Mouse (Mus musculus): ENCODE measurements around the gene Creld1. TPM values are rescaled to one million over a fixed set of nuclear protein-coding genes. Genes with fewer than 3 reads are reported as not detected.
A peak's percentile ranks its signal among the peaks of the same experiment; 100 is the strongest.

Creld1 gene
- 33.6 and 41.1 TPM in 2 replicates for polyA plus RNA-seq (2014; fragmentation: Nextera tagmentation; extraction: Ambion mirVana)

DNA sequence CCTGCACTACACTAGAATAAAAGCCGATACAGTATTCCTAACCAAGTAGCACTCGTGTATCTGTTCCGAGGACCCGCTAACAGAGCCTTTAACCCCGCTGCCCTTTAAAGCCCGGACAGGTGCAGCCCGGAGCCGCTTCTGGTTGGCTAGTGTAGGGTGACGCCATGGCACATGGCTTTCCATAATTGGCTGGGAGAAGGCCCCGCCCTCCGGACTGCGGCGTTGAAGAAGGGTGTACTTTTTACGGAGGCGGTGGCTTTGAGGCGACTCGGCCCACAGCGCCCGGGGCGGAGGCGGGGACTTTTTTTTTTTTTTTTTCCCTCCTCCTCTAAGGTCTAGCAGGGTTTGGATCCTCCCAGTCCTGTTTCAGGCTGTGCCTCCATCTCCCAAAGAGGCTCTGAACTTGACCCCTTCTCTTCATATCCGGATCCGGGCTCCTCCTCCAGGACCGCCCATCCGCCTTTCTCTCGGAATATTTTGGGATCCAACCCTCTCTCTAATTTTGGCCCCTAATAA is at the start of gene Creld1:
Creld1 (plus strand) TSS at position 198 of the 516 bp plus-strand sequence.
- Histone ChIP-seq H3K36me3 (ENCODE audit: control insufficient read depth, insufficient read depth, low read length) (no peaks in the 10 kb centered on the region), H3K27me3 (ENCODE audit: control insufficient read depth, insufficient read depth, low read length) (no peaks in the 10 kb centered on the region), H3K4me1 (ENCODE audit: control insufficient read depth, insufficient read depth, low read length) (peaks cover 14% of the 10 kb centered on the region), H3K4me3 (ENCODE audit: low read depth, low read length) (peak within 1 kb of the TSS; percentile 55), H3K9me3 (ENCODE audit: control insufficient read depth, low read length) (no peaks in the 10 kb centered on the region), H3K4me2 (ENCODE audit: low read depth) (peak within 1 kb of the TSS; percentile 83), H3K27ac (ENCODE audit: low read depth, low read length) (peak within 1 kb of the TSS; percentile 89), H3K9ac (ENCODE audit: low read length) (peak within 1 kb of the TSS; percentile 72)
- peak; percentile 94 for DNase-seq (ENCODE audit: low spot score)
- ATAC-seq (ENCODE audit: insufficient read depth, low FRiP score, low TSS enrichment), result peak; percentile 98
- 0% methylated on average over 26 of the region's 26 CpGs for WGBS

DNA sequence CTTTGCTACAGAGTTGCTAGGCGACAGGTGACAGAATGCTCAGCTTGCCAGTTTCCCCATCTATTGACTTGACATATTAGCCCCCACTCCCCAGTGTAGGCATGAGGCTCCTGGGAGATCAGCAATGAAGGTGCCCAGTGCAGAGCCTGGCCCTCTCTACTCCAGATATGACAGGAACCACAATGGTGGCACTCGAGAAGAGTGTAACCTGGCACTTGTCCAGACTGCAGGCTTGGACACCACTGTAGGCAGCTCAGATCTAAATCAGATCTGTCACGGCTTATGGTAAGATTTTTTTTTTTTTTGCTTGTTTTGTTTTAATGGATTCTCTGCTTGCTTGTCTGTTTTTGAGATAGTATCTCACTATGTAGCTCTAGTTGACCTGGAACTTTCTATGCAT is 49.4 kb upstream of the Creld1 start:
- WGBS, result 91% methylated on average over 3 of the region's 3 CpGs
- H3K27me3 ChIP-seq (ENCODE audit: control insufficient read depth, insufficient read depth, low read length), result no peaks in the 10 kb centered on the region
- ATAC-seq (ENCODE audit: insufficient read depth, low FRiP score, low TSS enrichment), result no peak
- no peak overlapping the region for H3K4me3 ChIP-seq (ENCODE audit: low read depth, low read length)
- no peak overlapping the region for H3K27ac ChIP-seq (ENCODE audit: low read depth, low read length)
- H3K4me1 ChIP-seq (ENCODE audit: control insufficient read depth, insufficient read depth, low read length), result no peaks in the 10 kb centered on the region
- no peaks in the 10 kb centered on the region for H3K9me3 ChIP-seq (ENCODE audit: control insufficient read depth, low read length)
- no peak overlapping the region for H3K4me2 ChIP-seq (ENCODE audit: low read depth)
- no peak for DNase-seq (ENCODE audit: low spot score)
- H3K36me3 ChIP-seq (ENCODE audit: control insufficient read depth, insufficient read depth, low read length), result no peaks in the 10 kb centered on the region
- H3K9ac ChIP-seq (ENCODE audit: low read length), result no peak overlapping the region

DNA sequence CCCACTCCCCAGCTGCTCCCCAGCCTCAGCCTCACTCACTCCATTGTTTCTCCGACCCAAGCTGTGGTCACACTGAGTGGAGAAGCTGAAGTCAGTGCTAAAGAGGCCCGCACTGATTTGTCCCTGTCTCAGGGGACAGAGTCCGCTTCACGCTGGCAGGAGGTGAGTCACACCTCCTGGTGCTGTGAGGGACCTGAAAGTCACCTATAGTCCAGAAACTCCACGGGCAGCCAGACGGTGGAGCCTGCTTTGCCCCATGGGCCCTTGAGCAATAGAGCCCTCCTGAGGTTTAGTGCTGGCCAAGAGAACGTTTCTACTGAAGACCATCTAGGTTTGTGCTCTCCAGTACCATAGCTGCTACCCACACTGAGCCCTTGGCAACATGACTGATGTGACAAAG is 48.4 kb upstream of the Creld1 start:
- Histone ChIP-seq H3K36me3 (ENCODE audit: control insufficient read depth, insufficient read depth, low read length) (no peaks in the 10 kb centered on the region), H3K4me1 (ENCODE audit: control insufficient read depth, insufficient read depth, low read length) (no peaks in the 10 kb centered on the region), H3K4me3 (ENCODE audit: low read depth, low read length) (no peak overlapping the region), H3K27ac (ENCODE audit: low read depth, low read length) (no peak overlapping the region), H3K27me3 (ENCODE audit: control insufficient read depth, insufficient read depth, low read length) (no peaks in the 10 kb centered on the region), H3K9me3 (ENCODE audit: control insufficient read depth, low read length) (no peaks in the 10 kb centered on the region), H3K9ac (ENCODE audit: low read length) (no peak overlapping the region), H3K4me2 (ENCODE audit: low read depth) (no peak overlapping the region)
- DNase-seq (ENCODE audit: low spot score), result no peak
- no peak for ATAC-seq (ENCODE audit: insufficient read depth, low FRiP score, low TSS enrichment)
- 76% methylated on average over 7 of the region's 7 CpGs for WGBS

- no peak within 1 kb of the TSS for H3K4me2 ChIP-seq (ENCODE audit: low read depth)
- H3K9me3 ChIP-seq (ENCODE audit: control insufficient read depth, low read length), result no peaks in the 10 kb centered on the region
- no peak within 1 kb of the TSS for H3K9ac ChIP-seq (ENCODE audit: low read length)
- H3K36me3 ChIP-seq (ENCODE audit: control insufficient read depth, insufficient read depth, low read length), result no peaks in the 10 kb centered on the region
- ATAC-seq (ENCODE audit: insufficient read depth, low FRiP score, low TSS enrichment) (no peak), DNase-seq (ENCODE audit: low spot score) (no peak)
- no peak within 1 kb of the TSS for H3K27ac ChIP-seq (ENCODE audit: low read depth, low read length)
- WGBS, result 74% methylated on average over 9 of the region's 9 CpGs
- H3K4me3 ChIP-seq (ENCODE audit: low read depth, low read length), result no peak within 1 kb of the TSS
- H3K27me3 ChIP-seq (ENCODE audit: control insufficient read depth, insufficient read depth, low read length), result no peaks in the 10 kb centered on the region
- no peaks in the 10 kb centered on the region for H3K4me1 ChIP-seq (ENCODE audit: control insufficient read depth, insufficient read depth, low read length)
Observed at GRCm38 (mm10) chr6:113435664-113436205, 47.4 kb upstream of the Creld1 start, which contains the start of gene Cidec. Gene Cidec (minus strand): TSS chr6:113435760.

DNA sequence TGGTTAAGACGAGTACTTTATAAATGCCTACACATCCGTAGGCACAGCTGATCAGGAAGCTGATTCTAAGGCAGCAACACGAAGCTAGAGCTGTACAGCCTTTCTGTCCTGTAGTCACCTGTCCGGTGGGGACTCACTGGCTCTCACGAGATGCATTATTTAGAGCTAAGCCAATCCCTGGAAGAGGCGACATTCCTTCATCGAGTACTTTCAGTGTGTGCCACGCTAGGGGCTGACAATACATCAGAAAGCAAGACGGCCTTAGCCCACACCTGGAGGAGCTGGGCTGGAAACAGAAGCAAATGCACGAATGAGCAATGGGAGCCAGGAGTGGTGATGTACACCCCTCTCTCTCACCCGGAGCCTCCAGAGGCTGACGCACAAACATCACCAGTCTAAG is 46.0 kb upstream of the Creld1 start:
- no peak overlapping the region for H3K9ac ChIP-seq (ENCODE audit: low read length)
- no peak for DNase-seq (ENCODE audit: low spot score)
- H3K4me2 ChIP-seq (ENCODE audit: low read depth), result no peak overlapping the region
- H3K27ac ChIP-seq (ENCODE audit: low read depth, low read length), result no peak overlapping the region
- 78% methylated on average over 12 of the region's 12 CpGs for WGBS
- no peaks in the 10 kb centered on the region for H3K4me1 ChIP-seq (ENCODE audit: control insufficient read depth, insufficient read depth, low read length)
- no peaks in the 10 kb centered on the region for H3K9me3 ChIP-seq (ENCODE audit: control insufficient read depth, low read length)
- ATAC-seq (ENCODE audit: insufficient read depth, low FRiP score, low TSS enrichment), result no peak
- no peaks in the 10 kb centered on the region for H3K27me3 ChIP-seq (ENCODE audit: control insufficient read depth, insufficient read depth, low read length)
- H3K36me3 ChIP-seq (ENCODE audit: control insufficient read depth, insufficient read depth, low read length), result no peaks in the 10 kb centered on the region
- H3K4me3 ChIP-seq (ENCODE audit: low read depth, low read length), result no peak overlapping the region

- no peaks in the 10 kb centered on the region for H3K36me3 ChIP-seq (ENCODE audit: control insufficient read depth, insufficient read depth, low read length)
- H3K27me3 ChIP-seq (ENCODE audit: control insufficient read depth, insufficient read depth, low read length), result no peaks in the 10 kb centered on the region
- H3K4me1 ChIP-seq (ENCODE audit: control insufficient read depth, insufficient read depth, low read length), result peaks cover 5% of the 10 kb centered on the region; the same call in 1 of the 2 replicates
- DNase-seq (ENCODE audit: low spot score), result no peak
- 68% methylated on average over 12 of the region's 12 CpGs for WGBS
- H3K27ac ChIP-seq (ENCODE audit: low read depth, low read length), result no peak overlapping the region
- no peak overlapping the region for H3K4me2 ChIP-seq (ENCODE audit: low read depth)
- no peak overlapping the region for H3K4me3 ChIP-seq (ENCODE audit: low read depth, low read length)
- no peak for ATAC-seq (ENCODE audit: insufficient read depth, low FRiP score, low TSS enrichment)
- H3K9ac ChIP-seq (ENCODE audit: low read length), result no peak overlapping the region
- H3K9me3 ChIP-seq (ENCODE audit: control insufficient read depth, low read length), result no peaks in the 10 kb centered on the region
Observed at GRCm38 (mm10) chr6:113438721-113439430, 44.2 kb upstream of the Creld1 start.

- no peaks in the 10 kb centered on the region for H3K36me3 ChIP-seq (ENCODE audit: control insufficient read depth, insufficient read depth, low read length)
- 89% methylated on average over 3 of the region's 3 CpGs for WGBS
- H3K4me1 ChIP-seq (ENCODE audit: control insufficient read depth, insufficient read depth, low read length), result peaks cover 5% of the 10 kb centered on the region; the same call in 1 of the 2 replicates
- no peak overlapping the region for H3K4me2 ChIP-seq (ENCODE audit: low read depth)
- no peak overlapping the region for H3K9ac ChIP-seq (ENCODE audit: low read length)
- DNase-seq (ENCODE audit: low spot score), result no peak
- no peaks in the 10 kb centered on the region for H3K27me3 ChIP-seq (ENCODE audit: control insufficient read depth, insufficient read depth, low read length)
- no peaks in the 10 kb centered on the region for H3K9me3 ChIP-seq (ENCODE audit: control insufficient read depth, low read length)
- H3K27ac ChIP-seq (ENCODE audit: low read depth, low read length), result no peak overlapping the region
- no peak for ATAC-seq (ENCODE audit: insufficient read depth, low FRiP score, low TSS enrichment)
- no peak overlapping the region for H3K4me3 ChIP-seq (ENCODE audit: low read depth, low read length)
Observed at GRCm38 (mm10) chr6:113440686-113441085, 42.4 kb upstream of the Creld1 start.

- ATAC-seq (ENCODE audit: insufficient read depth, low FRiP score, low TSS enrichment), result no peak
- 56% methylated on average over 7 of the region's 7 CpGs for WGBS
- no peak overlapping the region for H3K4me3 ChIP-seq (ENCODE audit: low read depth, low read length)
- DNase-seq (ENCODE audit: low spot score), result peak; percentile 80
- no peaks in the 10 kb centered on the region for H3K27me3 ChIP-seq (ENCODE audit: control insufficient read depth, insufficient read depth, low read length)
- H3K9ac ChIP-seq (ENCODE audit: low read length), result no peak overlapping the region
- peaks cover 5% of the 10 kb centered on the region; the same call in 1 of the 2 replicates for H3K4me1 ChIP-seq (ENCODE audit: control insufficient read depth, insufficient read depth, low read length)
- no peak overlapping the region for H3K27ac ChIP-seq (ENCODE audit: low read depth, low read length)
- H3K9me3 ChIP-seq (ENCODE audit: control insufficient read depth, low read length), result no peaks in the 10 kb centered on the region
- no peak overlapping the region for H3K4me2 ChIP-seq (ENCODE audit: low read depth)
- no peaks in the 10 kb centered on the region for H3K36me3 ChIP-seq (ENCODE audit: control insufficient read depth, insufficient read depth, low read length)
Observed at GRCm38 (mm10) chr6:113441147-113441680, 41.9 kb upstream of the Creld1 start.

Data from neural tube, embryonic 11.5 days (tissue).